Mouse (Mus musculus): ENCODE measurements at regions not wholly inside any gene's neighbourhood (a gene's known extent, or its start where the extent isn't known, plus 50 kb on each side); places are given as distances from the start of the nearest gene placed in this dataset.

DNA sequence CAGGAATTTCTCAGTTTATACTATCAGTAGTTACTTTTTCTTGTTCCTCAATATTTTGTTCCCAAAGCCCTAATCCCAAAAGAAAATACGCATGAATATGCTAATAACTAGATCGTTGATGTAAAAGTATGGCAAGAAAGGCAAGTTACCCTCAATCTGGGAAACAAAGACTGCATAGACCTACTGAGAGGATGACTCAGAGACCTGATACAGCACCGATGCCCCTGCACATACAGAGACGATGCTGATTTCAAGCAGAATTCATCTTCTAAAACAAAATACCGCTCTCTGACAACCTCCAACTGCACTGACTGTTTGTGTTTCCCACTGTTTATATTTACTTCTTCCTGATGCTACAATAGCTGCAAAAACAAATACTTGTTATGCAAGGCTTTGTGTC lies 133.7 kb upstream of the Zic4 start:
- ATAC-seq (ENCODE audit: insufficient read depth) (no peak), DNase-seq (no peak)
- Histone ChIP-seq H3K4me3 (ENCODE audit: low read depth, low read length) (no peak overlapping the region), H3K36me3 (ENCODE audit: insufficient read depth) (no peaks in the 10 kb centered on the region), H3K9me3 (ENCODE audit: low read depth, low read length) (no peaks in the 10 kb centered on the region), H3K4me2 (no peak overlapping the region), H3K9ac (no peak overlapping the region), H3K4me1 (ENCODE audit: insufficient read depth) (no peaks in the 10 kb centered on the region), H3K27me3 (ENCODE audit: insufficient read depth, low read length) (no peaks in the 10 kb centered on the region), H3K27ac (ENCODE audit: low read depth) (no peak overlapping the region)
- 57% methylated on average over 5 of the region's 5 CpGs for WGBS
- no peak for TF ChIP-seq CTCF (IDR thresholded peaks at IDR 0.05; ENCODE audit: low read depth)

DNA sequence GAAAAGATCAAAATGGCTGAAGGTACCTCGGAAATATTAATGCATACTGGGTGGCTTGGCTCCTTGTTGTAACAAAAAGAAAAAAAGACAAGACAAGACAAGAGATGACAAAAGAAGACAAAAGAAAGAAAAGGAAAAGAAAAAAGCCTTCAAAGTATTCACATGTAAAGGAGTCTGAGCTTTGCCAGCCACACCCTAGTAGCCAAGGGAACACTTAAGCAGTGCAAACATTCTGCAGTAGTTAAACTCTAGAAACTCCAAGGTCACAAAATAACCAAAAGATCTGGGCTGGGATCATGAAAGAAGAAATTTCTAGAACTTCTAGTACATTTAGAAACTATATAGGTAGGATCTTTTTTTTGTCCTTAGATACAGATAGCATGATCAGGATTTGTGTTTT lies 108.3 kb upstream of the Zic4 start:
- H3K4me1 ChIP-seq (ENCODE audit: insufficient read depth) = no peaks in the 10 kb centered on the region
- TF ChIP-seq CTCF (IDR thresholded peaks at IDR 0.05; ENCODE audit: low read depth) = no peak
- H3K9ac ChIP-seq = no peak overlapping the region
- H3K4me3 ChIP-seq (ENCODE audit: low read depth, low read length) = no peak overlapping the region
- H3K4me2 ChIP-seq = no peak overlapping the region
- H3K27ac ChIP-seq (ENCODE audit: low read depth) = no peak overlapping the region
- 93% methylated on average over 1 of the region's 1 CpGs for WGBS
- ATAC-seq (ENCODE audit: insufficient read depth) (no peak), DNase-seq (no peak)
- no peaks in the 10 kb centered on the region for H3K9me3 ChIP-seq (ENCODE audit: low read depth, low read length)
- no peaks in the 10 kb centered on the region for H3K36me3 ChIP-seq (ENCODE audit: insufficient read depth)
- no peaks in the 10 kb centered on the region for H3K27me3 ChIP-seq (ENCODE audit: insufficient read depth, low read length)

DNA sequence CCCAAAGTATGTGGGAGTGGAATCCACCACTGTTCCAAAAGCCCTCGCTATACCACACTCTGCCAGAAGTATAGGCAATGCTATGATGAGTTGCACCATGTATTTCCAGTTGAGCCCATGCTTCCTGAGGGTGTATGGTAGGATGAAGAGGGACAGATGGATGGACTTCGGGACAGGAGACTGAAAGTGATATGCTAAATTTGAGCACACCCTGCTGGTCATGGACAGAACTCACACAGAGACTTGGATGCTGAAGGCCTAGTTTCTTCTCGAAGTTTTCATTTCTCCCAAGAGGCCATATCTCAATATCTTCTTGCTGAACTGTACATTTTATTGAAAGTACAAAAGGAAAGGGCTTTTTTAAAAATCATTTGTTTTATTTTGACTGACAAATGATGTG lies 70.9 kb upstream of the Zic4 start:
- Histone ChIP-seq H3K9me3 (ENCODE audit: low read depth, low read length) (no peaks in the 10 kb centered on the region), H3K36me3 (ENCODE audit: insufficient read depth) (no peaks in the 10 kb centered on the region), H3K27ac (ENCODE audit: low read depth) (no peak overlapping the region), H3K27me3 (ENCODE audit: insufficient read depth, low read length) (no peaks in the 10 kb centered on the region), H3K4me2 (no peak overlapping the region), H3K9ac (no peak overlapping the region), H3K4me1 (ENCODE audit: insufficient read depth) (no peaks in the 10 kb centered on the region), H3K4me3 (ENCODE audit: low read depth, low read length) (no peak overlapping the region)
- 61% methylated on average over 3 of the region's 3 CpGs for WGBS
- ATAC-seq (ENCODE audit: insufficient read depth) (no peak), DNase-seq (no peak)
- 0 out of 2 replicates have a peak, but pooled peaks have one; percentile 4 for TF ChIP-seq CTCF (IDR thresholded peaks at IDR 0.05; ENCODE audit: low read depth)
